Mouse (Mus musculus) erythroid progenitor cell, adult 5-6 weeks (primary cell): ENCODE results near the gene Fam71e2. TPM values are rescaled to one million over a fixed set of nuclear protein-coding genes. Genes with fewer than 3 reads are reported as not detected.
"Not testable (repeated sequence)": the region's sequence is repeated elsewhere in the genome, so short reads cannot be mapped to it uniquely, and the experiment has no call there.

ENCODE experiments used
- ATAC-seq: replicated peaks from 2 replicates; pipeline ENCODE4 v1.8.0; 2016; ENCODE audit warnings: moderate number of reproducible peaks, mild to moderate bottlenecking, moderate TSS enrichment, inconsistent platforms; ENCODE audit not compliant: poor library complexity, low FRiP score, severe bottlenecking
- total RNA-seq, 2 experiments: library from RNA; stranded (forward) in 1 of 2; stranded (reverse) in 1 of 2; fragments of 150-400 nt in 1 of 2; fragments of 186-747, 209-891 nt in 1 of 2; gene quantifications; 2 replicates each; pipeline versions ENCODE4 v1.2.3 to v1.2.4; 2015 to 2017; ENCODE audit warnings: low replicate concordance in 2 of 2

The Fam71e2 gene
- total RNA-seq (2015; ENCODE audit: low replicate concordance) (not detected in 2 replicates), total RNA-seq (2017; ENCODE audit: low replicate concordance) (not detected in 2 replicates)

GRCm38 (mm10) chr7:4771202-4771601 lies at the start of gene Fam71e2:
Gene Fam71e2, minus strand, starts transcription at chr7:4771302.
- no peak for ATAC-seq

GRCm38 (mm10) chr7:4816559-4816958 lies 45.5 kb upstream of the Fam71e2 start:
- ATAC-seq = no peak

GRCm38 (mm10) chr7:4813105-4813791 lies 42.1 kb upstream of the Fam71e2 start:
- ATAC-seq = no peak

- peak; percentile 93 for ATAC-seq
Measured at GRCm38 (mm10) chr7:4812303-4813104, 41.4 kb upstream of the Fam71e2 start, which contains the start of gene Ube2s. Gene Ube2s, minus strand, starts transcription at chr7:4812590.

- no peak for ATAC-seq
Measured at GRCm38 (mm10) chr7:4811842-4812302, 40.8 kb upstream of the Fam71e2 start.

GRCm38 (mm10) chr7:4811131-4811530 lies 40.0 kb upstream of the Fam71e2 start:
- not testable (repeated sequence) for ATAC-seq

GRCm38 (mm10) chr7:4806716-4807115 lies 35.6 kb upstream of the Fam71e2 start:
- peak; percentile 81 for ATAC-seq

- no peak for ATAC-seq
Measured at GRCm38 (mm10) chr7:4802247-4802646, 31.1 kb upstream of the Fam71e2 start.

- ATAC-seq = 0 out of 2 replicates have a peak, but pooled peaks have one; percentile 40
Measured at GRCm38 (mm10) chr7:4795767-4796433, 24.8 kb upstream of the Fam71e2 start.

GRCm38 (mm10) chr7:4794631-4795168 lies 23.6 kb upstream of the Fam71e2 start:
- ATAC-seq = no peak

- no peak for ATAC-seq
Measured at GRCm38 (mm10) chr7:4793674-4794073, 22.6 kb upstream of the Fam71e2 start.

GRCm38 (mm10) chr7:4793248-4793647 lies 22.1 kb upstream of the Fam71e2 start:
- not testable (repeated sequence) for ATAC-seq

GRCm38 (mm10) chr7:4792278-4793212 lies 21.4 kb upstream of the Fam71e2 start, which contains the start of gene Rpl28:
Gene Rpl28, plus strand, starts transcription at chr7:4792874.
- ATAC-seq = peak; percentile 92

GRCm38 (mm10) chr7:4789436-4789935 lies 18.4 kb upstream of the Fam71e2 start, which contains the start of gene Tmem238:
Gene Tmem238, minus strand, starts transcription at chr7:4789656.
- peak; percentile 47 for ATAC-seq

- no peak; the same call in 1 of the 2 replicates for ATAC-seq
Measured at GRCm38 (mm10) chr7:4788499-4789435, 17.7 kb upstream of the Fam71e2 start.

GRCm38 (mm10) chr7:4783667-4784268 lies 12.7 kb upstream of the Fam71e2 start:
- ATAC-seq = 0 out of 2 replicates have a peak, but pooled peaks have one; percentile 20

- ATAC-seq = no peak
Measured at GRCm38 (mm10) chr7:4782759-4783158, 11.7 kb upstream of the Fam71e2 start, which contains the start of the genes Il11 and Tmem190. Gene Il11, minus strand, starts transcription at chr7:4782859. Gene Tmem190, plus strand, starts transcription at chr7:4782937.
